8 mouse cellular contexts compared by ENCODE assay signal in the genomic region with DNA sequence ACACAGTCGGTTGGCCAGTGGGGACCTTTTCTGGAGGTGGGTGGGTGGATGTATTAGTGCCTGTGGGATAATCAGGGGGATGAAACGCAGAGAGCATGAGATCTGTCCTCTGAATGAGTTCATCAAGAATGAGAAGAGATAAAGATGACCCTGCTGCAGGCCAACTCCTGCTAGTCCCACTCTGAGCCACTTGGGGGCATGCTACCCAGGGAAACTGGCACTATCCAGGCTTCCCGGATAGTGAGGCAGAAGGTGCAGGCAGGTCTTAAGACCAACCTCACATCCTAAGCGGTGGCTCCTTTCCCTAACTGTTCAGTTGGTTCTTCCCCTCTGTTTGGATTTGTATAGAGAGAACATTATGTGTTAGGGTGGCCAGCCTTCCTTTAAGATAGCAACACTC.
DNase-seq lines count a peak whose midpoint lies in the region; ATAC-seq lines count a peak whose summit lies in the region.

No protein-coding gene starts in this region.

- no peaks in the 10 kb centered on the region for H3K9me3 ChIP-seq in hindbrain, embryonic 11.5 days (ENCODE audit: control insufficient read depth, low read length)
- no peaks in the 10 kb centered on the region for H3K9me3 ChIP-seq in hindbrain, embryonic 16.5 days (ENCODE audit: control insufficient read depth, low read length)
- H3K9me3 ChIP-seq in forebrain, embryonic 10.5 days, result no peaks in the 10 kb centered on the region

- H3K27me3 ChIP-seq in hindbrain, embryonic 11.5 days (ENCODE audit: control insufficient read depth, insufficient read depth, low read length), result no peaks in the 10 kb centered on the region
- H3K27me3 ChIP-seq in hindbrain, embryonic 16.5 days (replicated peaks; ENCODE audit: control insufficient read depth, insufficient read depth, low read length), result no peaks in the 10 kb centered on the region
- no peaks in the 10 kb centered on the region for H3K27me3 ChIP-seq in forebrain, embryonic 10.5 days (ENCODE audit: poor library complexity, severe bottlenecking)

- H3K36me3 ChIP-seq in hindbrain, embryonic 11.5 days (ENCODE audit: control insufficient read depth, insufficient read depth, low read length), result no peaks in the 10 kb centered on the region
- no peaks in the 10 kb centered on the region for H3K36me3 ChIP-seq in hindbrain, embryonic 16.5 days (ENCODE audit: control insufficient read depth, insufficient read depth, low read length)
- H3K36me3 ChIP-seq in forebrain, embryonic 10.5 days (replicated peaks), result no peaks in the 10 kb centered on the region

- no peak overlapping the region for H3K27ac ChIP-seq in hindbrain, embryonic 11.5 days (ENCODE audit: low read depth, low read length)
- no peak overlapping the region for H3K27ac ChIP-seq in hindbrain, embryonic 16.5 days (ENCODE audit: low read depth, low read length)
- no peak overlapping the region for H3K27ac ChIP-seq in forebrain, embryonic 10.5 days

- no peaks in the 10 kb centered on the region for H3K4me1 ChIP-seq in hindbrain, embryonic 11.5 days (replicated peaks; ENCODE audit: control insufficient read depth, insufficient read depth, low read length)
- H3K4me1 ChIP-seq in hindbrain, embryonic 16.5 days (ENCODE audit: control insufficient read depth, insufficient read depth, low read depth, low read length), result no peaks in the 10 kb centered on the region
- H3K4me1 ChIP-seq in forebrain, embryonic 10.5 days, result no peaks in the 10 kb centered on the region

- H3K4me3 ChIP-seq in hindbrain, embryonic 11.5 days (ENCODE audit: low read depth, low read length), result no peak overlapping the region
- no peak overlapping the region for H3K4me3 ChIP-seq in hindbrain, embryonic 16.5 days (ENCODE audit: low read length)
- H3K4me3 ChIP-seq in forebrain, embryonic 10.5 days, result no peak overlapping the region

- no peak overlapping the region for H3K9ac ChIP-seq in hindbrain, embryonic 11.5 days (ENCODE audit: low read depth, low read length)
- no peak overlapping the region for H3K9ac ChIP-seq in hindbrain, embryonic 16.5 days (ENCODE audit: low read depth, low read length)

- H3K4me2 ChIP-seq in hindbrain, embryonic 11.5 days (replicated peaks; ENCODE audit: low read depth, low read length), result no peak overlapping the region
- no peak overlapping the region for H3K4me2 ChIP-seq in hindbrain, embryonic 16.5 days (ENCODE audit: low read length)

- peak; percentile 25 for DNase-seq in hindbrain, embryonic 11.5 days (ENCODE audit: low spot score)
- peak; percentile 40 for DNase-seq in NIH3T3 (ENCODE audit: low read depth)
- peak; percentile 13 for DNase-seq in cerebellum, adult 9-11 months
- peak; percentile 39 to 54 for DNase-seq in layer of hippocampus, postnatal 10 days (ENCODE audit: low spot score in 2 of 2)
- peak; percentile 44 to 45 for DNase-seq in right cerebral cortex, adult 2 months (ENCODE audit: low spot score in 2 of 2)
- DNase-seq in forebrain, embryonic 10.5 days (ENCODE audit: extremely low spot score, low spot score), result no peak

- no peak for ATAC-seq in hindbrain, embryonic 11.5 days (ENCODE audit: low FRiP score)
- ATAC-seq in hindbrain, embryonic 16.5 days, result no peak
- ATAC-seq in monocyte, adult 5-6 weeks (replicated peaks; ENCODE audit: insufficient number of reproducible peaks, low FRiP score, low TSS enrichment, poor library complexity, severe bottlenecking), result no peak

- 66% methylated on average over 4 of the region's 4 CpGs for WGBS in hindbrain, embryonic 11.5 days
- WGBS in hindbrain, embryonic 16.5 days, result 65% methylated on average over 4 of the region's 4 CpGs
- 67% methylated on average over 4 of the region's 4 CpGs for WGBS in forebrain, embryonic 10.5 days
